Mouse (Mus musculus): ENCODE results near the gene Pcbp1.

Pcbp1 gene

GRCm38 (mm10) chr6:86523755-86524434 is 2.2 kb downstream of the Pcbp1 start:
- DNase-seq (ENCODE audit: low spot score in 2 of 2): peak; percentile 30 to 36

- DNase-seq (ENCODE audit: low spot score in 2 of 2): no peak
Measured at GRCm38 (mm10) chr6:86523242-86523754, 2.8 kb downstream of the Pcbp1 start.

GRCm38 (mm10) chr6:86522001-86522911 is 3.9 kb downstream of the Pcbp1 start:
- no peak for DNase-seq (ENCODE audit: low spot score in 2 of 2)

GRCm38 (mm10) chr6:86519767-86520345 is 6.3 kb downstream of the Pcbp1 start:
- DNase-seq (ENCODE audit: low spot score in 2 of 2): no peak

- DNase-seq (ENCODE audit: low spot score in 2 of 2): no peak
Measured at GRCm38 (mm10) chr6:86516021-86516420, 10.1 kb downstream of the Pcbp1 start.

- DNase-seq (ENCODE audit: low spot score in 2 of 2): no peak
Measured at GRCm38 (mm10) chr6:86513296-86513695, 12.8 kb downstream of the Pcbp1 start.

- no peak for DNase-seq (ENCODE audit: low spot score in 2 of 2)
Measured at GRCm38 (mm10) chr6:86510979-86511378, 15.1 kb downstream of the Pcbp1 start.

- no peak for DNase-seq (ENCODE audit: low spot score in 2 of 2)
Measured at GRCm38 (mm10) chr6:86509866-86510200, 16.3 kb downstream of the Pcbp1 start.

- no peak for DNase-seq (ENCODE audit: low spot score in 2 of 2)
Measured at GRCm38 (mm10) chr6:86509194-86509865, 16.8 kb downstream of the Pcbp1 start.

GRCm38 (mm10) chr6:86508736-86509135 is 17.4 kb downstream of the Pcbp1 start:
- no peak for DNase-seq (ENCODE audit: low spot score in 2 of 2)

GRCm38 (mm10) chr6:86507116-86507515 is 19.0 kb downstream of the Pcbp1 start:
- DNase-seq (ENCODE audit: low spot score in 2 of 2): no peak

GRCm38 (mm10) chr6:86506309-86506708 is 19.8 kb downstream of the Pcbp1 start:
- DNase-seq (ENCODE audit: low spot score in 2 of 2): no peak

- DNase-seq (ENCODE audit: low spot score in 2 of 2): no peak
Measured at GRCm38 (mm10) chr6:86505671-86506070, 20.4 kb downstream of the Pcbp1 start.

GRCm38 (mm10) chr6:86503513-86503912 is 22.6 kb downstream of the Pcbp1 start:
- no peak for DNase-seq (ENCODE audit: low spot score in 2 of 2)

- no peak for DNase-seq (ENCODE audit: low spot score in 2 of 2)
Measured at GRCm38 (mm10) chr6:86499571-86500109, 26.5 kb downstream of the Pcbp1 start.

GRCm38 (mm10) chr6:86497942-86498732 is 28.0 kb downstream of the Pcbp1 start:
- DNase-seq (ENCODE audit: low spot score in 2 of 2): no peak

GRCm38 (mm10) chr6:86497071-86497815 is 28.9 kb downstream of the Pcbp1 start:
- peak; percentile 19 to 42 for DNase-seq (ENCODE audit: low spot score in 2 of 2)

- DNase-seq (ENCODE audit: low spot score in 2 of 2): no peak
Measured at GRCm38 (mm10) chr6:86496585-86496984, 29.5 kb downstream of the Pcbp1 start.

- DNase-seq (ENCODE audit: low spot score in 2 of 2): no peak
Measured at GRCm38 (mm10) chr6:86496127-86496526, 30.0 kb downstream of the Pcbp1 start.

- no peak for DNase-seq (ENCODE audit: low spot score in 2 of 2)
Measured at GRCm38 (mm10) chr6:86495661-86496060, 30.5 kb downstream of the Pcbp1 start.

Data from urinary bladder, adult 18-20 months (tissue).